Mouse (Mus musculus) heart, postnatal 14 days (tissue): ENCODE measurements around the gene Spata32. TPM values are rescaled to one million over a fixed set of nuclear protein-coding genes. Genes with fewer than 3 reads are reported as not detected.

Source experiments
- DNase-seq, 2 experiments: peaks; one replicate each; pipeline ENCODE4 v3.0.0; 2021 to 2022
- intact Hi-C: fragments of 180-260 bp; cut with DNase I; formaldehyde crosslinking; loops from one replicate; pipeline ENCODE4 v1.15.1; 2025
- total RNA-seq, 2 experiments: library from RNA; stranded (reverse); gene quantifications; 2 replicates each; pipeline ENCODE4 v1.2.3; 2021

Gene Spata32
- total RNA-seq, 2 experiments from 2014 or later, result not detected

GRCm38 (mm10) chr11:103210291-103210690 lies 7.9 kb downstream of the Spata32 start:
- DNase-seq, result no peak
- intact Hi-C loops, result no loop called here

GRCm38 (mm10) chr11:103208458-103208857 lies 9.8 kb downstream of the Spata32 start, which contains the start of gene 1700023F06Rik:
TSS of gene 1700023F06Rik (minus strand) at chr11:103208558.
- intact Hi-C loops, result no loop called here
- no peak for DNase-seq

GRCm38 (mm10) chr11:103206203-103206602 lies 12.0 kb downstream of the Spata32 start:
- intact Hi-C loops, result no loop called here
- no peak for DNase-seq

GRCm38 (mm10) chr11:103202376-103202775 lies 15.9 kb downstream of the Spata32 start:
- intact Hi-C loops, result no loop called here
- no peak for DNase-seq

- peak; percentile 40 to 61 for DNase-seq
- intact Hi-C loops, result no loop called here
Observed at GRCm38 (mm10) chr11:103201664-103202063, 16.6 kb downstream of the Spata32 start.

- intact Hi-C loops, result no loop called here
- peak; percentile 56 to 58 for DNase-seq
Observed at GRCm38 (mm10) chr11:103198911-103199803, 19.1 kb downstream of the Spata32 start.

- no peak for DNase-seq
- intact Hi-C loops, result no loop called here
Observed at GRCm38 (mm10) chr11:103198339-103198738, 19.9 kb downstream of the Spata32 start.

- intact Hi-C loops, result no loop called here
- DNase-seq, result no peak
Observed at GRCm38 (mm10) chr11:103197340-103197739, 20.9 kb downstream of the Spata32 start.

- no peak for DNase-seq
- intact Hi-C loops, result no loop called here
Observed at GRCm38 (mm10) chr11:103195656-103196055, 22.6 kb downstream of the Spata32 start.

GRCm38 (mm10) chr11:103195236-103195635 lies 23.0 kb downstream of the Spata32 start:
- DNase-seq, result no peak
- intact Hi-C loops, result no loop called here

GRCm38 (mm10) chr11:103193825-103194168 lies 24.4 kb downstream of the Spata32 start:
- no peak for DNase-seq
- intact Hi-C loops, result no loop called here

- intact Hi-C loops, result no loop called here
- DNase-seq, result peak in 1 of 2 experiments; percentile 49
Observed at GRCm38 (mm10) chr11:103192956-103193824, 25.0 kb downstream of the Spata32 start.

- intact Hi-C loops, result no loop called here
Observed at GRCm38 (mm10) chr11:103192230-103192955, 25.8 kb downstream of the Spata32 start.

GRCm38 (mm10) chr11:103184891-103185290 lies 33.3 kb downstream of the Spata32 start:
- intact Hi-C loops, result loop anchor here (2.0 kb wide), 1 partner anchor 16 kb away; no protein-coding TSS in a partner anchor
- peak; percentile 68 to 76 for DNase-seq

More at GRCm38 (mm10) chr11:103192230-103192955, 25.8 kb downstream of the Spata32 start:
- DNase-seq, result no peak

- DNase-seq, result no peak
- intact Hi-C loops, result no loop called here
Observed at GRCm38 (mm10) chr11:103181911-103182310, 36.3 kb downstream of the Spata32 start.

- DNase-seq, result no peak
- intact Hi-C loops, result no loop called here
Observed at GRCm38 (mm10) chr11:103181349-103181748, 36.9 kb downstream of the Spata32 start.

- intact Hi-C loops, result no loop called here
- no peak for DNase-seq
Observed at GRCm38 (mm10) chr11:103180426-103180825, 37.8 kb downstream of the Spata32 start.

- no peak for DNase-seq
- intact Hi-C loops, result no loop called here
Observed at GRCm38 (mm10) chr11:103178748-103179147, 39.5 kb downstream of the Spata32 start.

- DNase-seq, result no peak
- intact Hi-C loops, result no loop called here
Observed at GRCm38 (mm10) chr11:103177815-103178485, 40.3 kb downstream of the Spata32 start.

- peak in 1 of 2 experiments; percentile 45 for DNase-seq
- intact Hi-C loops, result no loop called here
Observed at GRCm38 (mm10) chr11:103177216-103177615, 41.0 kb downstream of the Spata32 start.
